Mouse (Mus musculus): ENCODE results near the gene Rora.

DNA sequence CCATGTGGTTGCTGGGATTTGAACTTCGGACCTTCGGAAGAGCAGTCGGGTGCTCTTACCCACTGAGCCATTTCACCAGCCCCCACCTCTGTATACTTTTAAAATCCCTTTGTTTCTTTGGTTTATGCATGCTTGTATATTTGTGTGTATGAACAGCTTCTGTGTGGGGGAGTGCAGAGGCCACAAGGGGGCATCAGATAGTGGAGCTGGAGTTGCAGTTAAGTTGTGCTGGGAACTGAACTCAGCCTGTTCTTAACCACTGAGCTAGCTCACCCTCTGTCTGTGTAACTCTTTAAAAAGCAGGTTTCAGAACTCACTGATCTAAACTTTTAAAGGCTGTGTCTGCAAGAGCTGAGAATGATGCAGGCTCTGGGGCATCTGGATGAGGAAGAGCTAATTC lies 120.2 kb downstream of the Rora start:
- TF ChIP-seq EP300 (IDR thresholded peaks at IDR 0.05; ENCODE audit: low read depth) (no peak), CTCF (IDR thresholded peaks at IDR 0.05; ENCODE audit: low read depth) (0 out of 2 replicates have a peak, but pooled peaks have one; percentile 11)
